Mouse (Mus musculus) MEL (cell line): ENCODE results near the gene Bcas2. TPM values are rescaled to one million over a fixed set of nuclear protein-coding genes. Genes with fewer than 3 reads are reported as not detected.

ENCODE experiments used
- DNase-seq: peaks from one replicate; pipeline ENCODE4 v3.0.0; 2011; ENCODE audit warnings: low read depth, low spot score
- H3K27ac ChIP-seq: 2 replicates; pipeline ENCODE4 v1.5.1; 2012; ENCODE audit warnings: low read depth, mild to moderate bottlenecking, control low read depth, low read length, moderate library complexity; ENCODE audit not compliant: control insufficient read depth
- H3K27me3 ChIP-seq, 2 experiments: fragments of 150-350 bp in 1 of 2; sonication (generic) in 1 of 2; 2 replicates each; pipeline ENCODE4 v1.6.1; 2012; ENCODE audit warnings: low read length in 2 of 2, mild to moderate bottlenecking in 2 of 2, improper control_type of control experiment in 1 of 2, moderate library complexity in 1 of 2; ENCODE audit not compliant: insufficient read depth in 2 of 2, control insufficient read depth in 1 of 2
- H3K36me3 ChIP-seq, 2 experiments: 2 replicates each; pipeline ENCODE4 v1.6.1; 2012 to 2014; ENCODE audit warnings: low read length in 2 of 2, improper control_type of control experiment in 1 of 2, inconsistent platforms in 1 of 2, mild to moderate bottlenecking in 1 of 2; ENCODE audit not compliant: insufficient read depth in 2 of 2, control insufficient read depth in 1 of 2
- H3K4me1 ChIP-seq, 2 experiments: fragments of 150-350 bp in 1 of 2; sonication (generic) in 1 of 2; 2 replicates each; pipeline ENCODE4 v1.6.1; 2012; ENCODE audit warnings: low read length in 2 of 2, improper control_type of control experiment in 1 of 2, mild to moderate bottlenecking in 1 of 2; ENCODE audit not compliant: insufficient read depth in 2 of 2, control insufficient read depth in 1 of 2
- H3K4me3 ChIP-seq, 2 experiments: fragments of 150-350 bp in 1 of 2; sonication (generic) in 1 of 2; 2 replicates each; pipeline ENCODE4 v1.5.1; 2012; ENCODE audit warnings: low read depth in 2 of 2, low read length in 2 of 2, mild to moderate bottlenecking in 2 of 2, moderate library complexity in 2 of 2, control low read depth in 1 of 2, improper control_type of control experiment in 1 of 2; ENCODE audit not compliant: control insufficient read depth in 1 of 2, insufficient read depth in 1 of 2
- H3K79me2 ChIP-seq: 2 replicates; pipeline ENCODE4 v1.6.1; 2012; ENCODE audit warnings: mild to moderate bottlenecking, low read length, moderate library complexity; ENCODE audit not compliant: control insufficient read depth, poor library complexity, insufficient read depth
- H3K9ac ChIP-seq: 2 replicates; pipeline ENCODE4 v1.6.1; 2012; ENCODE audit warnings: low read depth, mild to moderate bottlenecking, control low read depth, low read length, moderate library complexity; ENCODE audit not compliant: control insufficient read depth, poor library complexity, severe bottlenecking
- H3K9me3 ChIP-seq: fragments of 150-350 bp; sonication (generic); replicated peaks from 2 replicates; pipeline ENCODE4 v1.6.1; 2012; ENCODE audit warnings: mild to moderate bottlenecking, low read length, improper control_type of control experiment, moderate library complexity; ENCODE audit not compliant: insufficient read depth
- CTCF ChIP-seq, 3 experiments: IDR thresholded peaks in 2 of 3; conservative IDR thresholded peaks in 1 of 3; 2 replicates each; pipeline ENCODE4 v1.5.1; 2011 to 2012; ENCODE audit warnings: low read length in 3 of 3, low read depth in 2 of 3, mild to moderate bottlenecking in 2 of 3, improper control_type of control experiment in 1 of 3, inconsistent platforms in 1 of 3, mixed read lengths in 1 of 3, moderate library complexity in 1 of 3; ENCODE audit not compliant: control insufficient read depth in 1 of 3, insufficient read depth in 1 of 3, poor library complexity in 1 of 3, severe bottlenecking in 1 of 3
- ETS1 ChIP-seq: IDR thresholded peaks from 2 replicates; pipeline ENCODE4 v1.6.1; 2012; ENCODE audit warnings: low read depth, mild to moderate bottlenecking, inconsistent platforms, low read length, improper control_type of control experiment, moderate library complexity
- HCFC1 ChIP-seq: IDR thresholded peaks from 2 replicates; pipeline ENCODE4 v1.6.1; 2012; ENCODE audit warnings: low read depth, mild to moderate bottlenecking, inconsistent platforms, low read length, improper control_type of control experiment, moderate library complexity
- JUND ChIP-seq: IDR thresholded peaks from 2 replicates; pipeline ENCODE4 v1.6.1; 2011; ENCODE audit warnings: low read depth, mild to moderate bottlenecking, improper control_type of control experiment, low read length
- KAT2A ChIP-seq: conservative IDR thresholded peaks from 2 replicates; pipeline ENCODE4 v1.6.1; 2012; ENCODE audit warnings: low read depth, low read length, improper control_type of control experiment, inconsistent platforms
- MAX ChIP-seq: IDR thresholded peaks from 2 replicates; pipeline ENCODE4 v1.6.1; 2011; ENCODE audit warnings: low read length, improper control_type of control experiment
- MAZ ChIP-seq: IDR thresholded peaks from 2 replicates; pipeline ENCODE4 v1.6.1; 2012; ENCODE audit warnings: low read depth, mild to moderate bottlenecking, inconsistent platforms, low read length, improper control_type of control experiment
- MEF2A ChIP-seq: IDR thresholded peaks from 2 replicates; pipeline ENCODE4 v1.6.1; 2014; ENCODE audit warnings: low read depth, mild to moderate bottlenecking, inconsistent platforms, low read length, improper control_type of control experiment; ENCODE audit not compliant: poor library complexity, insufficient replicate concordance, severe bottlenecking; ENCODE audit errors: extremely low read depth
- MXI1 ChIP-seq: IDR thresholded peaks from 2 replicates; pipeline ENCODE4 v1.6.1; 2011; ENCODE audit warnings: mild to moderate bottlenecking, low read depth, low read length, improper control_type of control experiment
- MYB ChIP-seq: IDR thresholded peaks from 2 replicates; pipeline ENCODE4 v1.6.1; 2011; ENCODE audit warnings: mild to moderate bottlenecking, low read depth, low read length, improper control_type of control experiment
- MYC ChIP-seq: IDR thresholded peaks from 2 replicates; pipeline ENCODE4 v1.6.1; 2011; ENCODE audit warnings: low read depth, mild to moderate bottlenecking, low read length, improper control_type of control experiment, moderate library complexity
- POLR2AphosphoS2 ChIP-seq: IDR thresholded peaks from 2 replicates; pipeline ENCODE4 v1.6.1; 2011; ENCODE audit warnings: low read length, improper control_type of control experiment
- RAD21 ChIP-seq: IDR thresholded peaks from 2 replicates; pipeline ENCODE4 v1.6.1; 2011; ENCODE audit warnings: mild to moderate bottlenecking, low read depth, low read length, improper control_type of control experiment
- SIN3A ChIP-seq: IDR thresholded peaks from 2 replicates; pipeline ENCODE4 v1.6.1; 2012; ENCODE audit warnings: low read length, improper control_type of control experiment, inconsistent platforms
- SMC3 ChIP-seq: IDR thresholded peaks from 2 replicates; pipeline ENCODE4 v1.6.1; 2011; ENCODE audit warnings: low read depth, low read length, improper control_type of control experiment
- TAL1 ChIP-seq: IDR thresholded peaks from 2 replicates; pipeline ENCODE4 v1.6.1; 2012; ENCODE audit warnings: mild to moderate bottlenecking, inconsistent platforms, low read length, moderate library complexity, mixed read lengths
- TCF12 ChIP-seq: IDR thresholded peaks from 2 replicates; pipeline ENCODE4 v1.6.1; 2014; ENCODE audit warnings: low read depth, mild to moderate bottlenecking, inconsistent platforms, low read length, improper control_type of control experiment, moderate library complexity
- UBTF ChIP-seq: IDR thresholded peaks from 2 replicates; pipeline ENCODE4 v1.6.1; 2012; ENCODE audit warnings: low read depth, mild to moderate bottlenecking, inconsistent platforms, low read length, improper control_type of control experiment, moderate library complexity, borderline replicate concordance; ENCODE audit not compliant: insufficient read depth
- USF1 ChIP-seq: IDR thresholded peaks from 2 replicates; pipeline ENCODE4 v1.6.1; 2014; ENCODE audit warnings: low read depth, mild to moderate bottlenecking, inconsistent platforms, low read length, improper control_type of control experiment, moderate library complexity
- USF2 ChIP-seq, 2 experiments: IDR thresholded peaks; 2 replicates each; pipeline ENCODE4 v1.6.1; 2011 to 2012; ENCODE audit warnings: improper control_type of control experiment in 2 of 2, low read length in 2 of 2, borderline replicate concordance in 1 of 2, inconsistent platforms in 1 of 2, low read depth in 1 of 2, mild to moderate bottlenecking in 1 of 2; ENCODE audit not compliant: insufficient read depth in 1 of 2
- ZC3H11A ChIP-seq: IDR thresholded peaks from 2 replicates; pipeline ENCODE4 v1.6.1; 2012; ENCODE audit warnings: low read depth, mild to moderate bottlenecking, inconsistent platforms, low read length, improper control_type of control experiment
- ZKSCAN1 ChIP-seq: IDR thresholded peaks from 2 replicates; pipeline ENCODE4 v1.6.1; 2012; ENCODE audit warnings: low read depth, mild to moderate bottlenecking, inconsistent platforms, low read length, improper control_type of control experiment, moderate library complexity
- ZNF384 ChIP-seq: IDR thresholded peaks from 2 replicates; pipeline ENCODE4 v1.6.1; 2012; ENCODE audit warnings: low read depth, mild to moderate bottlenecking, inconsistent platforms, low read length, improper control_type of control experiment
- polyA plus RNA-seq, 2 experiments: library from polyadenylated mRNA; stranded (reverse) in 1 of 2; unstranded in 1 of 2; fragments of >175 nt in 1 of 2; fragments of >200 nt in 1 of 2; gene quantifications; 2 replicates each; pipeline versions ENCODE4 v1.2.1 to v1.2.4; 2012; ENCODE audit warnings: low replicate concordance in 2 of 2, low read depth in 1 of 2; ENCODE audit not compliant: insufficient read length in 2 of 2, insufficient read depth in 1 of 2, missing spikeins in 1 of 2
- total RNA-seq: library from RNA; depleted of rRNA; stranded (reverse); fragments of 300-350 nt; gene quantifications from 2 replicates; pipeline ENCODE4 v1.2.3, GENCODE M21; 2012

The Bcas2 gene
- total and polyA plus RNA-seq, 3 experiments: 117 to 166 TPM; not detected in 1

DNA sequence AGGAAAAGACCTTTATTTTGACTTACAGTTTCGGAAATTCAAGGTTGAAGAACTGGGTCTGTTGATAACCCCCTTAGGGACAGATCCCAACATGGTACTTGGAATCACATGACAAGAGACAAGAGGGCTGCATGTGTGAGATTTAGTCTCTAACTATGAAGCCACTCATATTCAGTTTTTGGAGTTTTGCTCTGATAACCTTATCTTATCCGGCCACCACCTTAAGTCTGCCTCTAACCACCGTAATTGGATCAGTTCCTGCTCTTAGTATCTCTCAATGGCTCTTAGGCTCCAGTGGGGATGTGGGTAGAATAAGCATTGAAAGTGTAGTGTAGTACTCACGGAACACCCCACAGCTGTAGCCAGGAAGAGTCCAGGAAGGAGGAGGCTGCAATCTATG, 5.3 kb downstream of the Bcas2 start (continued):
- TF ChIP-seq MAZ: no peak
- peak; percentile 95 for TF ChIP-seq ETS1
- peak; percentile 92 for TF ChIP-seq USF1

DNA sequence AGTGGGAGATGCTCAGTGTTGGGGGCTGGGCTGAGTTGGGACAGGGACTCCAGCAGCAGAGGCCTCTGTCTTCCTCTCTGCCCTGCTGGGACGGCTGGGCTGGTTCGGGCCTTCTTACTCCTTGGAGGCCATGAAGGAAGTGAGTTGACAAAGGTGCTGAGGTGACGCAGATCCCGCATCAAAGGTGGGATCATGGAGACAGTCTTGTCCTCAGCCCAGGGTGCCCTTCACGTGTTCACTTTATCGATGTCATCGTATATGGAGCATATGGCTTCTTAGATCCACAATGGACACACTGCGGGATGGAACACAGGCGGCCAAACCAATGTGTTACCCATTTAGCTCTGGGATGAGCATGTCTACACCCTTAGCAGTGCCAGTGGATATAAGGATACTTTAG, 8.1 kb downstream of the Bcas2 start:
- Histone ChIP-seq H3K27ac (no peak overlapping the region), H3K9ac (no peak overlapping the region), H3K4me3 (no peak overlapping the region), H3K36me3 (peaks cover 27 to 29% of the 10 kb centered on the region in 2 experiments), H3K4me1 (peaks cover 7 to 16% of the 10 kb centered on the region in 2 experiments), H3K79me2 (no peaks in the 10 kb centered on the region), H3K27me3 (no peaks in the 10 kb centered on the region), H3K9me3 (no peaks in the 10 kb centered on the region)
- TF ChIP-seq POLR2AphosphoS2 (0 out of 2 replicates have a peak, but pooled peaks have one; percentile 39), ZKSCAN1 (no peak)
- no peak for DNase-seq

DNA sequence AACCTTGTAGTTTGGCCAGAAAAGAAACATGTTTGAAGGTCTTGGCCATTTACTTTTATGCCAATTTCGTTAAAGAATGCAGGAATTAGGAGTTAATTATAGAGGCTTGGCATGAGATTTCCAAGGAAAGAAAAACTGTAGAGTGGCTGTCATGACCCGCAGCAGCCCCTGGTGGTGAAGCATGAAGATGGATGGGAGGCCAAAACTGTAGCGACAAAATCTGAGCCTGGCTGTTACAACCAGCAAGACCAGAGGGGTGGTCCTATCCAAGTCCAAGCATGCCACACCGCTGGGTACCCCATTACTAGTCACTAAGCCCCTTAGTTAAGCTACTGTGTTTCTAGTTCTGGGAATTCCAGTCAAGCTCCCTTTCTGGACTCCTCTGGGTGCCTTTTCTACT, 9.7 kb downstream of the Bcas2 start:
- no peaks in the 10 kb centered on the region for H3K27me3 ChIP-seq
- no peaks in the 10 kb centered on the region for H3K9me3 ChIP-seq
- TF ChIP-seq MAZ: no peak
- no peak for TF ChIP-seq JUND
- peak; percentile 19 for TF ChIP-seq RAD21
- peak; percentile 49 for TF ChIP-seq SMC3
- TF ChIP-seq ZC3H11A: 0 out of 2 replicates have a peak, but pooled peaks have one; percentile 15
- peak; percentile 7 to 46 (median 42); a peak in 4 of 6 replicates for TF ChIP-seq CTCF (IDR thresholded peaks at IDR 0.05 in 2 of 3, conservative IDR thresholded peaks at IDR 0.05 in 1 of 3; ENCODE audit: control insufficient read depth in 1 of 3, insufficient read depth in 1 of 3, low read depth in 2 of 3, low read length in 3 of 3, poor library complexity in 1 of 3, severe bottlenecking in 1 of 3)
- TF ChIP-seq, all 39 proteins: peak for 4
- Histone ChIP-seq H3K4me3 (no peak overlapping the region), H3K4me1 (peaks cover 7 to 9% of the 10 kb centered on the region in 2 experiments), H3K9ac (no peak overlapping the region), H3K79me2 (no peaks in the 10 kb centered on the region), H3K27ac (no peak overlapping the region), H3K36me3 (peaks cover 12 to 14% of the 10 kb centered on the region in 2 experiments)
- no peak for DNase-seq

DNA sequence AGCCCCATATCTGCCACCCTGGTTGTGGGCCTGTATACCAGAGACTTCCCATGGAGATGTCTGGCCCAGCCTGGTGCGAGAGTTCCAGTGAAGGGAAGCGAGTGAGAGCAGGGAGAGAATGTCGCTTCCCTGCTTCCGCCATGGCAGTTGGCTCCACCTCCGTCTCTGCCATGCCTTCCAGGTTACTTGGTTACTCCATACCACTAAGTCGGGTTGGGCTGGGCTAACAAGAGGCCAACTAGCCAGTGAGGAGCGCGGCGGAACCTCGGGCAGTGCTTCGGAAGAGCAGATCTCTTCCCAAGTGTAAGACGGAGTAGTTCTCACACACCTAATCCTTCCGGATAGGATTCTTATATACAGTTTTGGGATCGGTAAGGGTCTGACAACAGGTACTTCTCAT, 11.4 kb downstream of the Bcas2 start:
- no peaks in the 10 kb centered on the region for H3K27me3 ChIP-seq

More for the DNA sequence above, 11.4 kb downstream of the Bcas2 start:
- no peak for DNase-seq
- no peak overlapping the region for H3K27ac ChIP-seq
- no peak for TF ChIP-seq MXI1
- no peak for TF ChIP-seq JUND
- no peak for TF ChIP-seq MYC
- no peak for TF ChIP-seq TAL1
- TF ChIP-seq TCF12: no peak
- TF ChIP-seq USF1: no peak
- no peak for TF ChIP-seq MEF2A
- no peak for TF ChIP-seq KAT2A
- no peak for TF ChIP-seq HCFC1
- TF ChIP-seq MYB: no peak
- TF ChIP-seq UBTF: no peak
- TF ChIP-seq USF2 (IDR thresholded peaks at IDR 0.05; ENCODE audit: borderline replicate concordance in 1 of 2, insufficient read depth in 1 of 2, low read depth in 1 of 2, low read length in 2 of 2): no peak
- TF ChIP-seq SIN3A: no peak
- no peak for TF ChIP-seq ZKSCAN1
- no peak for TF ChIP-seq ZNF384
- no peak for TF ChIP-seq MAX
- no peak for TF ChIP-seq POLR2AphosphoS2
- TF ChIP-seq, all 39 proteins: peak for 0
- Histone ChIP-seq H3K79me2 (no peaks in the 10 kb centered on the region), H3K36me3 (peaks cover 0 to 6% of the 10 kb centered on the region in 2 experiments; a peak in 2 of 4 replicates), H3K4me3 (no peak overlapping the region), H3K9me3 (no peaks in the 10 kb centered on the region), H3K9ac (no peak overlapping the region), H3K4me1 (no peaks in the 10 kb centered on the region)
